Mouse (Mus musculus): ENCODE measurements around the gene Pih1d1.

Pih1d1 gene

DNA sequence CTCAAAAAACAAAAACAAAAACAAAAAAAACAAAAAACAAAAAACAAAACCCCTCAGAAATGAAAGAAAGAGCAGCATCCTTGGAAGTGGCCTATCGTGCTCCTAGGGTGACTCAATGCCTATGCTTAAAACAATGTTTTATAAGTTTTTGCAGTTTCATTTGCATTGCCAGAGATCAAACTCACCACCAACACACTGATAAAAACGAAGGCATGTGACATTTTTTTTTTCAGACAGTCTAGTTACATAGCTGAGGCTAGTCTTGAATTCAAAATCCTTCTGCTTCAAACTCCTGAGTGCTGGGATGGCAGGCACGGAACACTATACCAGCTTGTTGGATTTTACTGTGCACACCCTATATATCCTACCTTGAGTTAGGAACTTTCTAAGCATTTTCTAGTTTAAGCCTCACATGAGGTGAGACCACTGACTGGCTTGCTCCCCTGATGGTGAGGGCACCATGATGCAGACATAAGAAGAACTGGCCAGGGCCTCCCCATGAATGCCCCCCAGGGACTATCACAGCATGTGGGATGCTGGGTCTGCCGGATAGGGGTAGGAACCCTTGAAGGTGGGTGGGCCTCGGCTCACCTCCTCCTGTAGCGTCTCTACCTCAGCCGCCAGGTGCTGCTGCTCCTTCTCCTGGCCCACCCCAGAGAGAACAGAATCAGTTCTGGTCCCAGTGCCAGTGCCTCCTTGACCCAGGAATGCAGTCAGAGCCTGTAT is 38.6 kb downstream of the Pih1d1 start:
- no peak for DNase-seq (ENCODE audit: extremely low spot score, low spot score)

DNA sequence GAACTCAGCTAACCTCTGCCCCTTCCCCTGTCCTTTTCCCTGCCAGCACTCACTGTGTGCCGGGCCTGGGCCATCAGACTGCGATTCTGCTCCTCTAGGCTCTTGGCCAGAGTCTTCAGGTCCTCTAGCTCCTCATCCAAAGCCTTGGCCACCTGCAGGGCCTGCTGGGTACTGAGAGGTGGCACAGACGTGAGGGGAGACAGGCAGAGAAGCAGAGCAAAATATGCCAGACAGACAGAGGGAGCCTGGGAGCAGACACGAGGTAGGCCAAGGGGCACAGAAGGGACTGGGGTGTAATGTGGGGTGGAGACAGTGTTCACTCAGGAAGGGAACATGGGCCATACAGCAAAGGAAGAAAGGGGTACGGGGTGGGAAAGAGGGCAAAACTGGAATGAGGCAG is 39.3 kb downstream of the Pih1d1 start:
- DNase-seq (ENCODE audit: extremely low spot score, low spot score), result no peak

DNA sequence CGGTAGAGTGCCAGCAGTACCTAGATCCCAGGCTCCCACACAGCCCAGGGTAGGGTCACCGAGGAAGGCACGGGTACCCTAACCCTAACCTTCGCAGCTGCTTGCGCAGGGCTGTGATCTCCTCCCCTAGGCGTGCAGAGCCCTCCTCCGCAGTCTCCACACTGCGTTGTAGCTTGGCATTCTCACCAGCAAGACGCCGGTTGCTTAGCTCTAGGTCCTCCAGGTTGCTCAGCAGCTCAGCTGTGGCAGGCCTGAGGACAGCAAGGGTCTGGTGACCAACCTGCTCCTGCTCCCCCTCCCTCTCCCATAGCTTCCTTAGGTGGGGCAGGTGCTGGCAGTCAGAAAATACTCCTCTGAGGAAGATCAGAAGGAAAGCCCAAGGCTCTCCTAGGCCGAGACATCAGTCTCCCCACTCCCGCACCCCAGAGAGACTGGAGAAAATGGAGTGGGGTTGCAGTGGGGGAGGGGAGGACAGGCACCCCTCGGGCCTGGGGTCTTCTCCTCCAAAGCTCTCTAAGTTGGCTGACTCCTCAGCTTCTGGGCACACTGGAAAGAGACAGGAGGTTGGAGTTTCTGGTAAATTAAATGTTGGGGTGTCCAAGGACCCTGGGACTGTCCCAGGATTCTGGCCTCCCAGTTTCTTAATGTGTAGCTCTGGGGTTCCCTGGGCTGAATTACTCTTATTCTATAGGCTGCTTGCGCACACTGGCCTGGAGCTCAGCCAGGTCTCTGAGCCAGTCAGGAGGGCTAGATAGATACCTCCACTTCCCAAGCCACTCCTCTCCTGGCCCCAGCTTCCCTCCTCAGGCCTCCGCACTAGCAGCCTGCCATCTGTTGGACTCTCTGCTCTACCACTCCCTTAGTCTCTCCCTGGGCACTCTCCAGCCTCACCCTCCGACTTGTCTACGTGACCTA is 40.0 kb downstream of the Pih1d1 start:
- no peak for DNase-seq (ENCODE audit: extremely low spot score, low spot score)

DNA sequence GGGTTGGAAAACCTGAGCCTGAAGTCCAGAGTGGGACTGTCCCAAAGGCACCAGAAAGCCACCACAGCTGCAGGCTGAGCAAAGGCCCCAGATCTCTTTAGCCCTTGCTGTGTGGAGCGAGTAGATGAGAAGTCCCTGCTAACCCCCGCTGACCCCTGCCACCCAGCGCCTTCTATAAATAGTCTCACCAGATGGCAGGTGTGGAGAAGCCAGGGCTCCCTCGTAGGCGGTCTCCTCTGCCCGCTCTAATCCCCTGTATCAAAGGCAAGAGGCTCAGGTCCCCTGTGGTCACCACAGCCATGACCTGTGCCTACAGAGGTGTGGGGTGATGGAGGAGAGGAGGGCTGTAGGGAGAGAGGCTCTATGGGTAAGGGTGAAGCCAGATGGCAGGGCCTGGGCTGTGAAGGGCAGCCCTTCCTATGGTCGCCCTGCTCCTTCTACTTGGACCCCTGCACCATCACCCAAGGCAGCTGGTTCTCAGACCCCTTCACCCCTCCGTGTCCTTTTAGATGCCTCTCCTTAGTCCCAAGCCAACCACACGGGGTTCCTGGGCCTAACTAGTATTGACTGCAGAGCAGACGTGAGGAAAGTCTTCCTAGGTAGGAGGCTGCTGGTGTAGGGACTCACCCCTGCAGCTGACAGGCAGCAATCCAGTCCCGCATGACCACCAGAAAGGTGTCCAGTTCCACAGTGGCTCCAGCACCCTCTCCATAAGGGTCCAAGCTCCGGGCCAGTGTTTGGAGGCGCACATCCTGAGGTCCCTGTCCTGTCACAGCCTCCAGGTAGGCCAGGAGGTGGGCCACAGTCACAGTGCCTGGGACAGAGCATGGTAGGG is 41.5 kb downstream of the Pih1d1 start:
- DNase-seq (ENCODE audit: extremely low spot score, low spot score), result no peak

DNA sequence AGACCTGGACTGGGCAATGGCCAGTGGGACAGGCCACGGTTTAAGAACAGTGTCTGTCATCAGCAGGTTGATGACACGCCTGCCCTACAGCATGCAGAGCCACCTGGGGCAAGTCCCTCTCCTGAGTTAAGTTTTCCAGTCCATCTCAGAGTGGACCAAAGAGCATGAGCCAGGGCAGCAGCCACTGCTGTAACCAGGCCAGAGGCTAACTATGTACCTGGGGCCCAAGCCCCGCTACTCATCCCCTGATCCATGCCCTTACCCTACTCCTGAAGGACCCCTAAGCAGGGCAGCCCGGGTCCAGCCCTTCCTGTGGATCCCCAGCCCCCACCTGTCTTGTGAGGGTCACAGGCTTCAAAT is 42.1 kb downstream of the Pih1d1 start:
- DNase-seq (ENCODE audit: extremely low spot score, low spot score), result no peak

DNA sequence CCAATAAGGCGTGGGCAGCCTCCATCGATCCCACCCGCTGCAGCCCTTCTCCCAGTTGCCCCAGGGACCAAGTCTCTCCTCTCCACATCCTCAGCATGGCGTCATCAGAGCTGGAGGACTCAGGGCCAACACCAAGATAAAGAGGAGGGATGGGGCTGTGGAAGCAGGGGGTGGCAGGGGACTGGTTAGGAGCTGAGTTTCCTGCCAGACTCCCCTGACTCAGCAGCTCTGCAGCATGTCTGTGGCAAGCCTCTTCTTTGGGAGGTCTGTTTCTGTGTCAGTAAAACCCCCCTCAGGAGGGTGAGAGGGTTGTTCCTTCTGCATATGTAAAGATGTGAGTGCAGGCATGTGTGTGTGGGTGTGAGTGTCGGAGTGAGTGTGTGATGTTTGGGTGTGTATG is 42.9 kb downstream of the Pih1d1 start:
- no peak for DNase-seq (ENCODE audit: extremely low spot score, low spot score)

DNA sequence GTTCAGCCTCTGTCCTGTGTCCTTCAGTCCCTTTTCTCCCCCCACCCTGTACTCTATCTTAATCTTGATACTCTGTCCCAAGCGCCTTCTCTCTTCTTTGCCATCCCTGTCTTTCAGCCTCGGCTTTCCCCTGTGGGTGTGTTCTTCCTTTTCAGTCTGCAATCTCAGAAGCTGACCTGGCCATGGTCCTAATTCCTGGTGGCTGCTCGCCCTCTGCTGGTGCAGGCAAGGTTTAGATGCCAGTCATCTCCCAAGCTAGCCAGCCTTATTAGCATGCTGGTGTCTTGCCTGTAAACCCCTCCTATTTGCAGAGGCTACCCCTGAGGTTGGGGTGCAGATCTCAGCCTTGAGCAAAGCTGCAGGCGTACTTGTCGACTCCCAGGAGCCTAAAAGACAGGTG is 44.3 kb downstream of the Pih1d1 start:
- DNase-seq (ENCODE audit: extremely low spot score, low spot score), result peak; percentile 66

DNA sequence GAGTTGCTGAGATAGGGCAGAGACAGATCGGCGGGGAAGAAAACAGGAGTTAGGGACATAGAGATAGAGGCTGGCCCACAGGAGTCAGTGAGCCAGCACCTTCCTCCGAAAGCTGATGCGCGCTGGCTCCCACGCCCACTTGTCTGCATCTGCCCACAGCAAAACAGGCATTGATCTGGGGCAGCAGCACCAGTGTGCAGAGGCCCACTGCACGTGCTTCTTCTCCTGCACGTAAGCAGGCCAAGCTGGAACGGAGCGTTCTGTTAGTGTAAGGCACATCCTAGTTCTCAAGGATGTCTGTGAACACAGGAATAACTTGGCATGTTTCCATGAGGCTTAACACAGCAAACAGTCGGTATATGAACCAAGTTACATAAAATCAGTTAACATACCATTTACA is 44.9 kb downstream of the Pih1d1 start:
- no peak for DNase-seq (ENCODE audit: extremely low spot score, low spot score)

DNA sequence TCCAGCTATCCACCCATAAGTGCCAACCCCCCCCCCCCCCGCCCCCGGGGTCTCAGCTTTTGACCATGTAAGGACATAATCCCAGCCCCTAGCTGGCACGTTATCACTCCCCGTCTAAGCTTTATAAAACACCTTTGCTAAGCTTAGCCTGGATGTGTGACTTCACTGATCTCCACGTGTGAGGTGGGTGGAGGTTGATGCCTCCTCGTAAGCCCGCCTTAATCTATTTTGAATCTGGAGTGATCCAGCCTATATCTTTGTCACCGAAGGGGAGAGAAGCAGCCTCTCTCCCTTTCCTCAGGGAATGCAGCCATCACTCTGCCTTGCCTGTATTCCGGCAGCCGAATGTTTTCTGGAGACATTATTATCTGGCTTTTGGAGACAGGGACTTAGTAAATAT is 48.6 kb downstream of the Pih1d1 start:
- no peak for DNase-seq (ENCODE audit: extremely low spot score, low spot score)

DNA sequence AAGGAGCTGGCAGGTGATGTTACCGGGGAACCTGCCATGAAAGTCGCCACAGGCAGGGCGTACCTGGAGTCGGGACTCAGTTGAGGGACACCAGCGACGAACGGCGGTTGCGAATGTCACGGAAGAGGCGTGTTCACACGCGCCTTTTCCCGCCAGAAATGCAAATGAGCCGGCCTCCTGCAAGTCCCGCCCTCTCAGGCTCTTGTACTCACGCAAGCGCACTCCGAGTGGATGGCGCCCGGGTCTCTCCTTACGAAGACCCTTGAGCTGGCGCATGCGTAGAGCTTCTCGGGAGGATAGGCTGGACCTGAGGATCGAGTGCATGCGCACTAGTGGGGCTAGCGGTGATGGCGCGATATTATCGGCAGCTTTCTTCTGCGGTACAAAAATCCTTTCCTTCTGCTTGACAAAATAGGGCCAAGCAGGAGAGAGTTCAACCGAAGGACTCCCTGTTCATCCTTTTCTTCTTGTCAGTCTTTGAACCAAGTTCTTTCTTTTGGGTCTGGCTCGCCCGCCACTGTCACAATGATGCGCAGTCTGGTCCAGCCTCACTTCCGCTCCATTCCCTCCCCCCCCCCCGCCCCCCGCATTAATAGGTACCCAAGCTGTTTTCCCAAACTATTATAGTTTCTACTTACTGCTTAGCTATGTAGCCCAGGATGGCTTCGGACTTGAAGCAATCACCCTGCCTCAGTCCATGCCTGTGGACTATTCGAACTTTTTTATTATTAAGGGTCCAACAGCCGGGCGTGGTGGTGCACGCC is 50.5 kb downstream of the Pih1d1 start, which contains the start of gene Ccdc155:
Gene Ccdc155 (minus strand): TSS at position 513 of the 764 bp plus-strand sequence.
- DNase-seq (ENCODE audit: extremely low spot score, low spot score), result peak; percentile 96

DNA sequence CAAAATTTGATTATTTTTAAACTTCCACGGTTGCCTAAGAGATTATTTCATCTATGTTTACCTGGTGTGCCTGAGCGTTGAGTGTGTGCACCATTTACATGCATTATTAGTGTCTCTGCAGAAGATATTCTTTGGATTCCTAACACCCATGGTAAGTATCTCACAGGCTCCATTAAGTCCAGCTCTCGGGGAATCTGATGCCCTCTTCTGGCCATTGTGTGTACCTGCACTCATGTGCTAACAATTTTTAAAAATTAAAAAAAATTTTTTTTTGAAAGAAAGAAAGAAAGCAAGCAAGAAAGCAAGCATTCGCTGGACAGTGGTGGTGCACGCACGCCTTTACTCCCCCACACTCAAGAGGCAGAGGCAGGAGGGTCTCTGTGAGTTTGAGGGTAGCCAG is 54.2 kb downstream of the Pih1d1 start:
- DNase-seq (ENCODE audit: extremely low spot score, low spot score), result no peak

All from neural tube, embryonic 10.5 days (tissue).